Mouse (Mus musculus): Measurements from ENCODE around the gene Cntrl.
A peak's percentile ranks its signal among the peaks of the same experiment; 100 is the strongest.

Cntrl gene

DNA sequence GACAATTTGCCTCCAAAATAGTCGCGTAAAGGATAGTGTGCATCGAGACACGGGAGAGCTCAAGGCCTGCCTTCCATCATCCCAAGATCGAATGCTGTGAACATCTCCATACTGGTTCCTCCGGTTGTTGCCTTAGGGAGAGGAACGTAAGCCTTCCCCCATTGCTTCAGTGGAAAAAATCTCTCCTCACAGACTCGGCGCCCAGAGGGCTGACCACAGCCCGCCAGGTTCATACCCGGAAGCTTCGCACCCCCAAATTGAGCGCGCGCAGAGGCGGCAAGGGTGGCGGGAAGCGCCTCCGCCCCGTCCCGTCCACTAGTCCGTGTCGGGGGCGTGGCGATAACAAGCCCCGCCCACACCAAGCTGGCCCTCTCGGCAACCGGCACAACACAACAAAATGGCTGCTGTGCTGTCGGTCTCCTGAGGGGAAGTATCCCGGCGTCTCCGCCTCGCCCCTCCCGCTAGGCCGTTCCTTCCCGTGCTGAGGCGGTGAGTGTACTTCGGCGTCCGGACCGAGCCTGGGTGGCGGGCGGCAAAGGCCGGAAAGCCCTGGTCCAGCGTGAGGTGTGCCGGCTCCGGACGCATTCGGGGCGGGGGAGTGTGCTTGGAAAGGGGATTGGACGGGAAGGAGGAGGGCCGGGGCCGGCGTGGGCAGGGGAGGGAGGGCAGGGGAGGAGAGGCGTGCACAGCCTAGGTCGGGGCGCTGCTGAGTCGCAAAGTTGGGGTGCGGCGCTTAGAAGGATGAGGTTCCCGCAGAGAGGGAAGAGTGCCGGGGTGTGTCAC lies at the start of gene Cntrl:
TSS of gene Cntrl (plus strand) at position 352 of the 783 bp plus-strand sequence.
- DNase-seq (ENCODE audit: low spot score in 2 of 2): peak; percentile 89 to 96

DNA sequence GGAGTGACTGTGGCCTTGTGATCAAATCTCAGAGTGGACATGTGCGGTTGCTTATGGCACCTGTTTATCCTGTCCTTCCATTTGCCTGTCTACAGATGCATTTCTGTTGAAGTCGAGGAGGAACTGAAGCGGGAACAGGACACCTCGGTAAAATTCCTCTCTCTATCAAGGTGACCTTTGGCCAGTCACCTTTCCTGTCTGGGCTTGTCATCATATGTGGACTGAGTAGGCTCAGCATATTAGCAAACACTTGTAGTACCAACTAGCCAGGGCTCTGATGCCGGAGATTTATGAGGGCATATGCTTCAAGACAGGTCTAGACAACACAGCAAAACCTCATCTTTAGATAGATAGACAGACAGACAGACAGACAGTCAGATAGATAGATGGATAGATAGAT lies 49.0 kb upstream of the Cntrl start:
- no peak for DNase-seq (ENCODE audit: low spot score in 2 of 2)

DNA sequence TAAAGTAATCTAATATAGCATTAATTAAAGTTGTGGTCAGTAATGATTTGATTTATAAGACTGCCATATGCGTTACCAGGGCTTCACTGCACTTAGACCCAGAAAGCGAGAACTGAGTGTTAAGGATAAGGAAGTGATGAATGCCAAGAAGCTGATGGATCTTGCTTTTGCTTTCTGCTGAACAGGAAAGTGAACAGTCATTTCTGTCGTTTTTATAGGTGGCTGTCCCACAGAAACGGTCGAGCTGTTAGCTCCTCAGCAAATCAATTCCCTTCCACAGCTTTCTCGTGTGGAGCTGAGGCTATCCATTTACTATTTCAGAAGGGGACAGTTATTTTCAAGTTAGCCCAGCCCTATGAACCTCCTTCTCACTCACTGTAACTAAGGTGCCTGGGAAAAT lies 48.4 kb upstream of the Cntrl start:
- no peak for DNase-seq (ENCODE audit: low spot score in 2 of 2)

DNA sequence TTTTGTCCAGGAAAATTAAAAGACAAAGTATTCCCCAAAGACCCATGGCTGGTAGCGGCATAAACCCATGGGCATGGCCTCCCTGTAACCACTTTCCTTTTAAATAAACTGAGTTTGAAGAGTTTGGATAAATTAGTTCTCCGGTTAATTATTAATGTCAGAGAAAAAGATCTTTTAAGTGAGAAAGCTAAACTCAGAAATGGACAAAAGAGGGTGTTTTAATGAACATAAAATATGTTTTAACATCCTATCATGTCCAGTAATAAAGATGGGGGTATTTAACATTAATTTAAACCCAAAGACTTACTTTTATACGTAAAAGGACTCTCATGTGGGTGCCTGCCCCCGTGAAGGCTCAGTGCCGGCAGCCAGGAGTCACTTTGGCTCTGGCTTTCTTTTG lies 48.0 kb upstream of the Cntrl start, which contains the start of gene Hc:
TSS of gene Hc (minus strand) at position 101 of the 400 bp plus-strand sequence.
- no peak for DNase-seq (ENCODE audit: low spot score in 2 of 2)

- DNase-seq (ENCODE audit: low spot score in 2 of 2): no peak
Observed at GRCm38 (mm10) chr2:35063333-35064030, 45.8 kb upstream of the Cntrl start.

DNA sequence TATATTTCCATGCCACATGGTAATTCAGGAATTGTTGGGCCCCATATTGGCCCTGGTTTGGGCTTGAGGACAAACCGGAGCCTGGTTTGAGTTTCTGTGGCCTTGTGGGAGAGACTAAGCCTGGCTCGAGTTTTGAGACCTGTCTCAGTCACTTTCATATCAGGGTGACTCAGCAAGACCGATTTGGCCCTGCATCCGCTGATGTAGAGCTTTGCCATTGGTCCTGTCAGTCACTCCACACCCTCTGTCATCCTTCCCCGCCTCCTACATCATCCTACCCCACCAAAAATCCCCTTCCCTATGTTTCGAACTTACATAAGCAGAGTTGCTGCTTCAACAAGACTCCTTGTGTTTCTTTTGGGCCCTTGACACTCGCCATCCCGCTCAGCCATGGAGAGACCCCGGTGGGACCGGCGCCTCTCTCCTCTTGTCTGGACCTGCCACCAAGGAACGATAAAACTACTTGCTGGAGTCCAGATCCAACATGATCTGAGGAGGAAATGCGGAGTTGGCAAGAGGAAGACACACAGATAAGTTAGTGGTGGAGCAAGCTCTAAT lies 42.7 kb upstream of the Cntrl start:
- no peak for DNase-seq (ENCODE audit: low spot score in 2 of 2)

DNA sequence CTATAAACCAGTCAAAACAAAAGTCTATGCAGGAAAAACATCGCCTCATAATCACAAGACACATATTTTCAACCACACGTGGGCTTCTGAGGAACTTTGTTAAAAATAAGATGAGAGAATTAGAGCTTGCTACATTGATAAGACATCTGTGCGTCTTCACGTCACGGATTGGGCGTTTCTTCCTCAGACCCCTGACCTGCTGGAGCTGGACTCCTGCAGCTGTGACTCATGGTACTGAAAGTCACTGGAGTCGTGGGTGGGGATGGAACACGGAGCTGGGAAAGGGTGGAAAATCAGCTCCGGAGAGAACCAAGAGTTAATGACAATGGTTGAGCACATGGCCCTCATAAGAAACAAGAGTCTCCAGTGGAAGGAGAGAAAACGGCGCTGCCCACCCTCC lies 42.2 kb upstream of the Cntrl start:
- no peak for DNase-seq (ENCODE audit: low spot score in 2 of 2)

DNA sequence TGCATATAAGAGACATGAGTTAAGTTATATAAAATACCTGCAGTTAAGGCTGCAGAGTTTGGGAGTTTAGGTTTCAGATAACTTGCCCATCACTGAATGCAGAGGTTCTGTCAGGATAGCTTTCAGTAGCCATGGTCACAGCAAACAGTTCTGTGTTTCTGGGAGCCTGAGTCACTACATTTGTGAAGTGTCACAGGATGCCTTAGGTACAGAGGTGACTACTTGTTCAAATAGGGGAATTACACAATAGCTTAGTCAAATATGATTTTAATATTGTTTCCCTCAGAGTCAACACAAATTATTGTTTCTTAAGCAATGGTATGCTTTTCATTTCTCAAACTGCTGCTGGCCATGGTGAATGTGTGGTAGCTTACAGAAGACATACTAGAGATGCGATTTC lies 40.2 kb upstream of the Cntrl start:
- DNase-seq (ENCODE audit: low spot score in 2 of 2): no peak

DNA sequence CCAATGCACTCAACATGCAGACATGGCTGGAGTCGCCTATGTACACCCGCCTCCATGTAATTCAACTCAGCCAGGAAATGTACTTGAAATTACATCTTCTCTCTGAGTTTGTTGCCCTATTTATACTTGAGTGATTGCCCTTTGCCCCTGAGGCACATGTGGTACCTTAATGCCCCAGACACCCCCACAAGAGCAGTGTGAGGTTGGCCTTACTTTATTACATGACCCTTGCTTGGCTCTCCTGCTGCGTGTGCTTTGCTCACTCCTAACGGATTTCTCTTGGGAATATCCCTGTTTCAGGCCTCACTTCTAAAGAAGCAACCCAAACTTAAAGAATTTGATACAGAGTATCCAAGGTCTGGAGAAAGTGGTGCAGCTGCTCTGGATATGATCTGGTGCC lies 39.0 kb upstream of the Cntrl start:
- DNase-seq (ENCODE audit: low spot score in 2 of 2): no peak

DNA sequence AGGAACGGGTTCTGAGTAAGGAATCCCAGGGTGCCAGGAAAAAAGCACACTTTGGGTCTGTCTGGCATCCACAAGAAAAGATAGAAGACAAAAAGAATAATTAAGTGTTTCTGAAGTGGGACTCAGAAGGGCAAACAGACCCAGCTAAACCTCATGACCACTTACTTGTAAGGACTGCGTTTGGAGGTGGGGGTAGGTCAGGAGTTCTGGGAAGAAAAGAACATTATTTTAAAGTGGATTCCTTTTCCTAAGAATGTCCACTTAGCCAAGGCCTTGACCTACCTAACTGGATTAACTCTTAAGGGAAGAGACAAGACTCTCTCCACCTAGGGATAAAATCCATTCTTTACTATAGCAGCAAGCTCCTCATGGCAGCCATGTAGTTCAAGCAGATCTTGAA lies 36.7 kb upstream of the Cntrl start:
- no peak for DNase-seq (ENCODE audit: low spot score in 2 of 2)

GRCm38 (mm10) chr2:35074328-35074727 lies 35.0 kb upstream of the Cntrl start:
- no peak for DNase-seq (ENCODE audit: low spot score in 2 of 2)

DNA sequence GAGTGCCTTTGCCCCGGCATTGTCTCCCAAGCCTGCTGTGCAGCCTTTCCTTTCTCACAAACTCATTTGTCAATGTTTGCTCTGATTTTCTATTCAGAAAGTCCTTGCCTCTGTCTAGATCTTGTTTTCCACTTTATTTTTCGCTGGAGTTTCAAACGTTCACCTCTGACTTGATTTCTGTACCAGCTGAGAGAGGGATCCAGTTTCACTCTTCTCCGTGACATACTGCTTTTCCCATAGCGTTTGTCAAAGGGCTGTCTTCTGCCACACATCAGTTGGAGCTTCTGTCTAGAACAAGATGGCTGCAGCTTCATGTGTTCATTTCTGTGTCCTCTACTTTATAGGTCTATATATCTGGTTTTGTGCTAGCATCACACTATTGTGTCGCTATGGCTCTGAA lies 30.1 kb upstream of the Cntrl start:
- DNase-seq (ENCODE audit: low spot score in 2 of 2): no peak

GRCm38 (mm10) chr2:35087418-35087817 lies 21.9 kb upstream of the Cntrl start:
- no peak for DNase-seq (ENCODE audit: low spot score in 2 of 2)

DNA sequence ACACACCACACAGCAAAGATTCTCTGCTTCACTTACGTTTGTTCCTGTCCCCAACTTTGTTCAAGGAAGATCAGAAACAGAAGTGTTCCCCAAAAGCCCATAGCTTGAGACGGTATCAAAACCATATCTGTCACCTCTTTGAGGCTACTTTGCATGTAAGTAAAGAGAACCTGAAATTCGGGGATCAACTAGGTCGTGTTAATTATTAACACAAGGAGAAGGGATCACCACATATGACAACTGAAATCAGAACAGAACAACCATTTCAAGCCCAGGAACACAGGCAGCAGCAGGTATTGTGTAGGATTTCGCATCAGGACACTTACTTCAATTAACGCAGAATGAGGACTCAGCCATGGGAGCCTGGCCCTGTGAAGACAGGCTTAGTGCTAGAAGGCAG lies 8.8 kb upstream of the Cntrl start:
- DNase-seq (ENCODE audit: low spot score in 2 of 2): no peak

GRCm38 (mm10) chr2:35101443-35101842 lies 7.8 kb upstream of the Cntrl start, which contains the start of gene AI182371:
Gene AI182371 (minus strand): TSS chr2:35101543.
- no peak for DNase-seq (ENCODE audit: low spot score in 2 of 2)

DNA sequence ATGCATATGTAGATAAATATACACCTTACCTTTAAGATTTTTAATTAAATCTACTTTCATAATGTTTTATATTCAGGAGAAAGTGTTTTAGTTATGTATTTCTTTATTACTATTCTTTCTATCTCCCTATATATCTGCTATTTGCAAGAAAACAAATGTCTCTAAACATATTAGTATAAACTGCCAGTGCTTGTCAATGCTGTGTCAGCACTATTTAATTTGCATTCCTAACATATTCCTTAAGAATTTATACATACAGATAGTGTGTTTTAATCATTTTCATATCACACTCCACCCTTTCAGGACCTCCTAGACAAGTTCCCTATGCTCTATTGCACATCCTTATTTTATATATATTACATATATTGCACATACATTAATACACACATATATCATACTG lies 6.5 kb upstream of the Cntrl start:
- DNase-seq (ENCODE audit: low spot score in 2 of 2): no peak

GRCm38 (mm10) chr2:35103558-35103957 lies 5.7 kb upstream of the Cntrl start:
- no peak for DNase-seq (ENCODE audit: low spot score in 2 of 2)

DNA sequence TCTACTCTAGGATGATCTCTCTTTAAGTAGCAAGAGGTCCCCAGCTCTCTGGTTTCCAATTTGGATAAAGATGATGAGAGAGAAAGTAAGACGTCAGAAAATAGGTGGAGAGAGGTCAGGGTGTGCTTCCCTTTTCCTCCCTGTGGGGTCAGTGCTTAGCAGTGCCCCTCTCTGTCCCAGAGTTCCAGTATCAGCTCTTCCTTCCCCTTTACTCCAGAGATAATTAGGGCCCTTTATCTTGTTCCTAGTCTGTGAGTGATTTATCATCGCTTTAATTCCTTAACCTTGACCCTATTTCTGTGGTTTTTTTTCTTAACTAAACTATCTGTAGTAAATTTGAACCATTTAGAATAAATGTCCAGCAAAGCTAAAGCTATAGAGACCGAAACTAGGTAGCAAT lies 4.4 kb upstream of the Cntrl start:
- no peak for DNase-seq (ENCODE audit: low spot score in 2 of 2)

DNA sequence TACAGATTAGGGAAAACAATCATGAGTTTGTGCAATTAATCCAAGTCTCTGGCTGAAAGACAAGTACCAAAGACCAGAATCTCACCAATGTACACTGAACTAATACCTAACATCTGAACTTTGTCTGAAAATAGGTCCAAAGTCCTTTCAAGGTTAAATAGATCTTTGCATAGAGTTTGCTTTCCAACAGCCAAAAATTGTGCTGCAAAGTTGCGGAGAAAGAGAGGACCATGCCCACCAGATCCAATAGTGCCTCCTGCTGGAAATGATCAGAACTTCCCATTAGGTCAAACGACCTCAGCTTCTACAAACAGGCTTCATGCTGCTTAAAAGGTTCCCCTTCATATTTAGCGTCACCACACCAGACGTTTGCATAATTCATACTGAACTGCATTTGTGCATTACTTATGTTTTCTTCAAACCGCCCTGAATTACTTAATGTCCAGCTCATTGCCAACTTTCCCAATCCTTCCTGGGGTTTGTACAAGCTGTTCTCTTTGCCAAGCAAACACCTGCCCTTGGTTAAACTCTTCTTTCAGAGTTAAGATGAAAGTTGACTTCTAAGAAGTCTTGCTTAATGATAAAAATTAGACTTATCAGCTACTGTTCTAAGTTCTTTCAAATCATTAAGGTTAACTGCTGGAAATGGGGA lies 1.2 kb upstream of the Cntrl start:
- no peak for DNase-seq (ENCODE audit: low spot score in 2 of 2)

DNA sequence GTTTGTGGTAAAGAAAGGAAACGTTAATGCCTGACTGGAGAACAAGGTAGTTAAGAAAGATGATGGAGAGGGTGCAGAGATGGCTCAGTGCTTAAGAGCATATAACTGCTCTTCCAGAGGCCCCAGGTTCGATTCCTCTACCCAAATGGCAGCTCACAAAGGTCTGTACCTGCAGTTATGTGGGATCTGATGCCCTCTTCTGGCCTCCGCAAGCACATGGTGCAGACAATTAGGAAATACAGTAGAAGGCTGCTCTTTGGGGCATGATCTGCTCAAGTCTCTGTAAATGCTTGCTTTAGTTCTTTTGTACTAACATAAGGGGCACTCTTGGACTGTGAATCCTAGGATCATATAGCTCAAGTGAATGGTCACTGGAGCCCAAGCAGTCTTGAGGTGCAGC lies 580 bp upstream of the Cntrl start:
- peak in 1 of 2 experiments; percentile 5 for DNase-seq (ENCODE audit: low spot score in 2 of 2)

- DNase-seq (ENCODE audit: low spot score in 2 of 2): no peak
Observed at GRCm38 (mm10) chr2:35109924-35110304, 622 bp downstream of the Cntrl start.

DNA sequence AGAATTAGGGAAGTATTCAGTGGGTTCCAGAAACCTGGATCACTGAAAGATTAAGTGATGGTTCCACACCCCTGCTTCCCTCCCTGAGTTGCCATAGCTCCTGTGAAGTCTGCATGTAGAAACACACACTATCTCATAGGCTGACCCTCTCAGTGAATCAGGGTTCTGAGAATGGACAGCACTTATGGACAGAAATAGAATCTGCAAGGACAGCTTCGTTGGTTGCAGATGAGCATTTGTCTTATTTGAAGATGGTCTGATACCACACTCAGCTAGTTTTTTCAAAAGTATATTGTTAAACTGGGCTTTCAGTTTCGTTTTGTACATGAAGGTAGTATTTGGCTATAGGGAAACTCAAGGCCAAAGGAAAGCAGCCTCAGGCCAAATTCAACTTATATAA lies 1.2 kb downstream of the Cntrl start:
- DNase-seq (ENCODE audit: low spot score in 2 of 2): no peak
